Mouse (Mus musculus): ENCODE results near the gene Tbc1d21. TPM values are rescaled to one million over a fixed set of nuclear protein-coding genes. Genes with fewer than 3 reads are reported as not detected.

Tbc1d21 gene
- polyA plus RNA-seq (2014; fragmentation: Illumina TruSeq; extraction: RNeasy Lipid Tissue Mini Kit (QIAGEN cat#74804); ENCODE audit: low replicate concordance) = not detected

GRCm38 (mm10) chr9:58370355-58370754, at the start of gene Tbc1d21:
Gene Tbc1d21 (minus strand): TSS chr9:58370455.

GRCm38 (mm10) chr9:58312944-58313359, 57.3 kb downstream of the Tbc1d21 start, which contains the start of gene Loxl1:
Gene Loxl1 (minus strand): TSS chr9:58313186.

Other genes starting within 250 kb of the Tbc1d21 start
- gene Islr, start 166.1 kb downstream of the Tbc1d21 start, polyA plus RNA-seq (2014; fragmentation: Illumina TruSeq; extraction: RNeasy Lipid Tissue Mini Kit (QIAGEN cat#74804); ENCODE audit: low replicate concordance) = 0.67 TPM
- not detected for gene Islr2, start 166.1 kb downstream of the Tbc1d21 start, polyA plus RNA-seq (2014; fragmentation: Illumina TruSeq; extraction: RNeasy Lipid Tissue Mini Kit (QIAGEN cat#74804); ENCODE audit: low replicate concordance)
- 3.6 TPM for gene Pml, start 120.7 kb downstream of the Tbc1d21 start, polyA plus RNA-seq (2014; fragmentation: Illumina TruSeq; extraction: RNeasy Lipid Tissue Mini Kit (QIAGEN cat#74804); ENCODE audit: low replicate concordance)
- gene Stoml1, start 117.3 kb downstream of the Tbc1d21 start, polyA plus RNA-seq (2014; fragmentation: Illumina TruSeq; extraction: RNeasy Lipid Tissue Mini Kit (QIAGEN cat#74804); ENCODE audit: low replicate concordance) = 6.9 TPM
- 0.19 TPM for gene Loxl1, start 57.3 kb downstream of the Tbc1d21 start, polyA plus RNA-seq (2014; fragmentation: Illumina TruSeq; extraction: RNeasy Lipid Tissue Mini Kit (QIAGEN cat#74804); ENCODE audit: low replicate concordance)
- not detected for gene Insyn1, start 118.1 kb upstream of the Tbc1d21 start, polyA plus RNA-seq (2014; fragmentation: Illumina TruSeq; extraction: RNeasy Lipid Tissue Mini Kit (QIAGEN cat#74804); ENCODE audit: low replicate concordance)
- 1.0 TPM for gene Cd276, start 185.0 kb upstream of the Tbc1d21 start, polyA plus RNA-seq (2014; fragmentation: Illumina TruSeq; extraction: RNeasy Lipid Tissue Mini Kit (QIAGEN cat#74804); ENCODE audit: low replicate concordance)
- 777 TPM for gene Nptn, start 211.8 kb upstream of the Tbc1d21 start, polyA plus RNA-seq (2014; fragmentation: Illumina TruSeq; extraction: RNeasy Lipid Tissue Mini Kit (QIAGEN cat#74804); ENCODE audit: low replicate concordance)